ENCODE assay signal across 8 mouse cellular contexts in the genomic region with DNA sequence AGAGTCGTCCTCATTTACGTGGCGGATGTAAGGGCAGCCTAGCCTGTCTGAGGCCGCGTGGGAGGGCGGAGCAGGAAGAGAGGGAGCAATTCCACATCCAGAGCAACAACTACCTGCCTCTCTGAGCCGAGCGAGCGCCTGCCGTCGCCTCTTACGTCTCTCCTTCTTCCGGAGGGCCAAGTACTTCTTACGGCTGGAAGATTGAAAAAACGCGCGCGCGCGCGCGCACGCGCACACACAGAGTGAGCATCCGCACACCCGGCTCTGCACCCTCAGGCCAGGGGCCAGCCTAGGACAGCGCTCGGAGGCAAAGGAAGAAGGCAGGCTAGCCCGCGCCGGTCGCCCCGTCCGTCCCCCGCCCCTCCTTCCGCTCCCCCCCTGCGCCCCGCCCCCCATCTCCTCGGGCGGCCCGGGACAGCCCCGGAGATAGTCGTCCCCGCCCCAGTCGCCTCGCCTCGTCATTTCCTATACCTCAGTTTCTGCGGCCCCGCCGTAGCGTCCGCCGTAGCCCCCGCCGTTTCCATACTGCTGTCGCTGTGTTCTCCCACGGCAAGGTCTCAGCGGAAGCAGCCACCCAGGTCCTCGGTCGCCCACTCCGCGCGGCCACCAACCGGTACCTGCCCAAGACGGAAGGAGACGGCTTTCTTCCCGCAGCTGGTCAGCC. TPM values are rescaled to one million over a fixed set of nuclear protein-coding genes. Genes with fewer than 3 reads are reported as not detected.
DNase-seq lines count a peak whose midpoint lies in the region; ATAC-seq lines count a peak whose summit lies in the region.

No protein-coding gene starts in this region.

- H3K4me3 ChIP-seq in forebrain, embryonic 14.5 days (ENCODE audit: low read depth, low read length): peak overlapping the region; percentile 62

- peak overlapping the region; percentile 57 for H3K4me2 ChIP-seq in forebrain, embryonic 14.5 days (ENCODE audit: low read length)

- H3K9me3 ChIP-seq in forebrain, embryonic 14.5 days (replicated peaks; ENCODE audit: control insufficient read depth, low read length): no peaks in the 10 kb centered on the region

- DNase-seq in NIH3T3 (ENCODE audit: low read depth): peak; percentile 79
- peak; percentile 66 for DNase-seq in cerebellum, adult 11-12 months
- peak; percentile 73 for DNase-seq in forebrain, embryonic 14.5 days (ENCODE audit: low spot score)
- DNase-seq in left cerebral cortex, postnatal 36 days (ENCODE audit: low spot score in 2 of 2): peak; percentile 25 to 53
- DNase-seq in right cerebral cortex, postnatal 14 days: peak; percentile 46
- DNase-seq in urinary bladder, postnatal 10 days (ENCODE audit: low spot score): peak; percentile 13

- peak overlapping the region; percentile 77 for H3K9ac ChIP-seq in forebrain, embryonic 14.5 days (ENCODE audit: low read length)

- ATAC-seq in forebrain, embryonic 14.5 days: peak; percentile 95
- peak; percentile 82 to 91 for ATAC-seq in hematopoietic stem cell, adult 5-6 weeks (replicated peaks in 1 of 2; ENCODE audit: insufficient read depth in 1 of 2, low FRiP score in 2 of 2, low TSS enrichment in 1 of 2, low read depth in 1 of 2, poor library complexity in 2 of 2, severe bottlenecking in 2 of 2)
- ATAC-seq in megakaryocyte-erythroid progenitor cell, adult 5-6 weeks (replicated peaks; ENCODE audit: low FRiP score, low TSS enrichment, poor library complexity, severe bottlenecking): peak; percentile 86

- intact Hi-C loops in left cerebral cortex, postnatal 36 days (cut with DNase I): loop anchor here (10.0 kb wide), 1 partner anchor 117 kb away; a partner anchor contains a TSS

- WGBS in forebrain, embryonic 14.5 days: 19% methylated on average over 51 of the region's 67 CpGs

- no peaks in the 10 kb centered on the region for H3K27me3 ChIP-seq in forebrain, embryonic 14.5 days (replicated peaks; ENCODE audit: control insufficient read depth, insufficient read depth, low read length)

- peaks cover 23% of the 10 kb centered on the region for H3K36me3 ChIP-seq in forebrain, embryonic 14.5 days (ENCODE audit: control insufficient read depth, insufficient read depth, low read length)

- H3K4me1 ChIP-seq in forebrain, embryonic 14.5 days (ENCODE audit: control insufficient read depth, insufficient read depth, low read length): no peaks in the 10 kb centered on the region

- peak overlapping the region; percentile 93 for H3K27ac ChIP-seq in forebrain, embryonic 14.5 days (ENCODE audit: low read depth, low read length)

RNA-seq across cellular contexts. Expression of a gene that starts 0.5 kb away (rescaled TPM):
- polyA plus RNA-seq in forebrain, embryonic 14.5 days (2014; fragmentation: Nextera tagmentation; extraction: Ambion mirVana): 42.3 and 43.8 TPM in 2 replicates
- total RNA-seq in hematopoietic stem cell, adult 5-6 weeks (2017): 58.7 and 87.7 TPM in 2 replicates
- total RNA-seq in left cerebral cortex, postnatal 36 days (2021): 10 to 100 TPM; 40.3 to 53.9 TPM
- total RNA-seq in megakaryocyte-erythroid progenitor cell, adult 5-6 weeks (2014; fragmentation: Nextera tagmentation): 29.5 and 31.6 TPM in 2 replicates
- 63.0 and 91.8 TPM in 2 replicates for total RNA-seq in megakaryocyte-erythroid progenitor cell, adult 5-6 weeks (2017)

RNA-seq across cellular contexts. Expression of a gene that starts 49.1 kb away (rescaled TPM):
- 113 and 144 TPM in 2 replicates for polyA plus RNA-seq in forebrain, embryonic 14.5 days (2014; fragmentation: Nextera tagmentation; extraction: Ambion mirVana)
- total RNA-seq in hematopoietic stem cell, adult 5-6 weeks (2017): 13.8 and 24.0 TPM in 2 replicates
- 10 to 100 TPM; 26.8 to 38.6 TPM for total RNA-seq in left cerebral cortex, postnatal 36 days (2021)
- 0.87 and 1.4 TPM in 2 replicates for total RNA-seq in megakaryocyte-erythroid progenitor cell, adult 5-6 weeks (2014; fragmentation: Nextera tagmentation)
- total RNA-seq in megakaryocyte-erythroid progenitor cell, adult 5-6 weeks (2017): 5.4 and 5.9 TPM in 2 replicates

Comparison
In these comparisons a context has a peak if more than half of its experiments do, and no peak if none do; other contexts are left out.
1. Peak in every context shown above with its lines: DNase-seq, ATAC-seq, H3K4me3 ChIP-seq and H3K27ac ChIP-seq.
2. DNase-seq: peak in every context shown above with its lines; median percentile 79 in NIH3T3; 73 in forebrain, embryonic 14.5 days; 66 in cerebellum, adult 11-12 months; 46 in right cerebral cortex, postnatal 14 days; 39 in left cerebral cortex, postnatal 36 days; 13 in urinary bladder, postnatal 10 days.